Mouse (Mus musculus) intestine, embryonic 14.5 days (tissue): Measurements from ENCODE around the gene Gm21954. TPM values are rescaled to one million over a fixed set of nuclear protein-coding genes. Genes with fewer than 3 reads are reported as not detected.

Source experiments
- ATAC-seq: fragments of 200-750 bp; cut with Nextera tagmentation; replicated peaks from 2 replicates; pipeline ENCODE4 v1.8.0; 2017; ENCODE audit warnings: low read depth, moderate number of reproducible peaks, moderate TSS enrichment, moderate library complexity; ENCODE audit not compliant: low FRiP score, low TSS enrichment
- DNase-seq: peaks from one replicate; pipeline ENCODE4 v3.0.0-alpha.2; 2018; ENCODE audit warnings: low spot score
- H3K27ac ChIP-seq: fragments of 300-500 bp; sonication (generic); 2 replicates; pipeline ENCODE4 v1.5.1; 2014; ENCODE audit warnings: low read depth, mild to moderate bottlenecking, control low read depth
- H3K27me3 ChIP-seq: fragments of 300-500 bp; sonication (generic); replicated peaks from 2 replicates; pipeline ENCODE4 v1.6.1; 2014; ENCODE audit warnings: low read length, control low read depth; ENCODE audit not compliant: control insufficient read depth, insufficient read depth
- H3K36me3 ChIP-seq: fragments of 300-500 bp; sonication (generic); 2 replicates; pipeline ENCODE4 v1.6.1; 2014; ENCODE audit warnings: low read length, control low read depth; ENCODE audit not compliant: control insufficient read depth, insufficient read depth
- H3K4me1 ChIP-seq: fragments of 300-500 bp; sonication (generic); replicated peaks from 2 replicates; pipeline ENCODE4 v1.6.1; 2014; ENCODE audit warnings: low read length, control low read depth, mixed read lengths; ENCODE audit not compliant: control insufficient read depth, insufficient read depth
- H3K4me2 ChIP-seq: fragments of 300-500 bp; sonication (generic); 2 replicates; pipeline ENCODE4 v1.6.1; 2014; ENCODE audit warnings: low read length
- H3K4me3 ChIP-seq: fragments of 300-500 bp; sonication (generic); 2 replicates; pipeline ENCODE4 v1.5.1; 2014; ENCODE audit warnings: low read depth, low read length, control low read depth, mixed read lengths
- H3K9ac ChIP-seq: fragments of 300-500 bp; sonication (generic); 2 replicates; pipeline ENCODE4 v1.6.1; 2014; ENCODE audit warnings: mild to moderate bottlenecking, low read length
- H3K9me3 ChIP-seq: fragments of 300-500 bp; sonication (generic); 2 replicates; pipeline ENCODE4 v1.6.1; 2016; ENCODE audit warnings: low read length, control low read depth; ENCODE audit not compliant: control insufficient read depth
- WGBS: fragments of 180-500 bp; shearing (Covaris S2); extraction: QIAGEN DNeasy Blood & Tissue Kit; methylation state at CpG from one replicate; pipeline ENCODE4 v1.1.7; 2014; 5-methylcytosine and 5-hydroxymethylcytosine counted together
- polyA plus RNA-seq: library from polyadenylated mRNA; unstranded; fragments of >200 nt; fragmentation: Nextera tagmentation; extraction: Ambion mirVana; gene quantifications from 2 replicates; pipeline ENCODE4 v1.2.1, GENCODE M21; 2014

Gene Gm21954
- polyA plus RNA-seq, 1 experiment from 2014 or later, result not detected

DNA sequence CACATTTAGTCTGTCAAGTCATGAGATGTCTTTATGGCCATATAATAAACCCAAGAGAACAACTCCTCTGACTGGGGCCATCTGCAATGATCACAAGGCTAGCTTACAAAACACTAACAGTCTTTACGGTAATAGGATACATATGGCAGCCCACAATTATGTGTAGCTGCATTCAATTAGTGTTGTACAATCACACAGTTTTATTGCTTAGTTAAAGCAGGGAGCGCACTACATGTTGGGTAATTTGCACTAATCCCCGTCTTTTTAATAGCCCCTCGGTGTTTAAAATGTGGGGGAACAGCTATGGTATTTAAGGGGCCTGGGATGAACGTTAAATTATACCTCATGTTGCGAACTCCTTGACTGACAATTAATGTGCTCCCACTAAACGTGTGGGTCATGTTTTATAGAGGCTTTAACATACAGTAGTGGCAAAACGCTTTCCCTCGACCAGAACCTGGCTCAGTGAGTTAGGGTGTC lies 24.5 kb upstream of the Gm21954 start:
- H3K9me3 ChIP-seq, result no peaks in the 10 kb centered on the region
- H3K27ac ChIP-seq, result no peak overlapping the region
- H3K27me3 ChIP-seq, result no peaks in the 10 kb centered on the region
- no peak overlapping the region for H3K4me3 ChIP-seq
- ATAC-seq, result no peak
- H3K36me3 ChIP-seq, result no peaks in the 10 kb centered on the region
- H3K4me1 ChIP-seq, result no peaks in the 10 kb centered on the region
- H3K4me2 ChIP-seq, result no peak overlapping the region
- no peak overlapping the region for H3K9ac ChIP-seq
- WGBS, result 63% methylated on average over 9 of the region's 9 CpGs
- no peak for DNase-seq

GRCm38 (mm10) chr3:55495866-55496265 lies 23.9 kb upstream of the Gm21954 start:
- no peaks in the 10 kb centered on the region for H3K27me3 ChIP-seq
- no peak for DNase-seq
- no peaks in the 10 kb centered on the region for H3K9me3 ChIP-seq
- no peaks in the 10 kb centered on the region for H3K4me1 ChIP-seq
- no peak overlapping the region for H3K4me3 ChIP-seq
- H3K9ac ChIP-seq, result no peak overlapping the region
- 53% methylated on average over 4 of the region's 4 CpGs for WGBS
- no peak for ATAC-seq
- no peak overlapping the region for H3K27ac ChIP-seq
- H3K36me3 ChIP-seq, result no peaks in the 10 kb centered on the region
- no peak overlapping the region for H3K4me2 ChIP-seq

DNA sequence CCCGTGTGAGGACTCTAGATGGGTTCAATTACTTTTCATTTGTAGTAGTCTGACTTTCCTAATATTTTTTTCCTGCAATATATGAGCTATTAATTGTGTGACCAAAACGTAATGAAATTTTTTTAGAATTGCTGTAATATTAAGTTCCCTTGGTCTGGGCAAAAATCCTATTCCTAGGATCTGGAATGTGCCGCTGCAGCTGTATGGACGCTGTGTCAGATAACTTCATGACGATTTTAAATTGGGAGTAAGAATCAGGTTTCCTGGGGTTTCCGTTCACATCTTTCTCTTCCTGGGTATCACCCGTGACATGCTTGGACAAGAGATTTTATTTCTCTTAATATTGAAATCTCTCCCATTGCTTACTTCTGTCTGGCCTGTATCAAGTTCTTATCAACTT lies 23.2 kb upstream of the Gm21954 start:
- ATAC-seq (no peak), DNase-seq (no peak)
- no peaks in the 10 kb centered on the region for H3K36me3 ChIP-seq
- H3K9me3 ChIP-seq, result no peaks in the 10 kb centered on the region
- no peak overlapping the region for H3K4me2 ChIP-seq
- no peaks in the 10 kb centered on the region for H3K27me3 ChIP-seq
- no peak overlapping the region for H3K9ac ChIP-seq
- H3K27ac ChIP-seq, result no peak overlapping the region
- 89% methylated on average over 7 of the region's 7 CpGs for WGBS
- H3K4me1 ChIP-seq, result no peaks in the 10 kb centered on the region
- no peak overlapping the region for H3K4me3 ChIP-seq

- WGBS, result 50% methylated on average over 4 of the region's 4 CpGs
- Histone ChIP-seq H3K9ac (no peak overlapping the region), H3K4me1 (no peaks in the 10 kb centered on the region), H3K36me3 (no peaks in the 10 kb centered on the region), H3K27ac (no peak overlapping the region), H3K27me3 (no peaks in the 10 kb centered on the region), H3K4me3 (no peak overlapping the region), H3K4me2 (no peak overlapping the region), H3K9me3 (no peaks in the 10 kb centered on the region)
- DNase-seq (no peak), ATAC-seq (no peak)
Measured at GRCm38 (mm10) chr3:55494348-55494747, 22.3 kb upstream of the Gm21954 start.

GRCm38 (mm10) chr3:55492021-55492420 lies 20.0 kb upstream of the Gm21954 start:
- no peaks in the 10 kb centered on the region for H3K9me3 ChIP-seq
- H3K27me3 ChIP-seq, result no peaks in the 10 kb centered on the region
- H3K9ac ChIP-seq, result no peak overlapping the region
- no peaks in the 10 kb centered on the region for H3K4me1 ChIP-seq
- no peak for DNase-seq
- no peak overlapping the region for H3K4me2 ChIP-seq
- no peak for ATAC-seq
- H3K36me3 ChIP-seq, result no peaks in the 10 kb centered on the region
- H3K27ac ChIP-seq, result no peak overlapping the region
- 26% methylated on average over 6 of the region's 6 CpGs for WGBS
- H3K4me3 ChIP-seq, result no peak overlapping the region

DNA sequence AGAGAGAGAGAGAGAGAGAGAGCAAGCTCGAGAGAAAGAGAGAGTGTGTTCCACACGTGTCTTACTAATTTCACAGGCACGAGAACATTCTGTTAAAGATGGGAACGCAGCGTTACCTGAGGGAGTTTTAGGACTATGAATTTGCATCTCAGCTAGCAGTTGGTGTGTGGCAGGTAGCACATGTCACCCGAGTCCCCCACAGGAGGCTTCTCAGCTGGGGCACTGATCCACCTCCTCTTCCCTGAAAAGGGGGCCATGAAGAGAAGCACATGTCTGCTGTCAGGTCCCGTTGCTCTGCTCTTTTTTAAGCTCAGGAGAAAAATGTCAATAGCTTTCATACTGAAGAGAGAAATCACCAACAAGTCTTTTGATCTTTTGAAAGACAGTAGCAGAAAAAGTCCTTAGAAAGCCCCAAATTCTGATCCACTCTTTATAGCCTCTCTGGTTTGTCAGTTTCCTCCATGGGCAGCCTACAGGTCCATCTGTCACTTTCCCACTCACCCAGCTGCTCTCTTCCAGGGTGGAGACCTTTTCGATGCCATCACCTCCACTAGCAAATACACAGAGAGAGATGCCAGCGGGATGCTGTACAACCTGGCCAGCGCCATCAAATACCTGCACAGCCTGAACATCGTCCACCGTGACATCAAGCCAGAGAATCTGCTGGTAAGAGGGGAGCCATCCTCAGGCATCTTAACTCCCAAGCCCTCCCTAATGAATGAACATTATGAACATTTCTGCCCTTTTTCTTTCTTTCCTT lies 17.4 kb upstream of the Gm21954 start:
- H3K36me3 ChIP-seq, result no peaks in the 10 kb centered on the region
- no peak overlapping the region for H3K4me3 ChIP-seq
- ATAC-seq, result no peak
- DNase-seq, result no peak
- no peaks in the 10 kb centered on the region for H3K27me3 ChIP-seq
- H3K9me3 ChIP-seq, result no peaks in the 10 kb centered on the region
- H3K4me1 ChIP-seq, result no peaks in the 10 kb centered on the region
- no peak overlapping the region for H3K27ac ChIP-seq
- WGBS, result 73% methylated on average over 12 of the region's 12 CpGs
- no peak overlapping the region for H3K9ac ChIP-seq
- H3K4me2 ChIP-seq, result no peak overlapping the region

DNA sequence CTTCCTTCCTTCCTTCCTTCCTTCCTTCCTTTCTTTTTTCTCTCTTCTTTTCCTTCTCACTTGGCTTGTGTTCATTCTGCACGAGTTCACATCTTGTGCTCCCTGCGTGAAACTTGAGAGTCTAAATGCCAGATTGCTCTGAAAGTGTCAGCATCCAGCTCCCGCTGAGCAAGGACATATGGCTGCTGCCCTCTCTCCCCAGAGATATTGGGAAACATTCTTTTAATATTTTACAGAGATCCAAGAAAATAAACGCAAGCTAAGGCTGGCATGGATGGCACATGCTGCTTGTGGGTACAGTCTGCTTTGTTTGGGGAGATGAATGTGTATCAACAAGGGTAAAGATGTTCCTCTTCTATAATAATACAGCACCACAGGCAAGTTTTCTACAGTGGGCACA lies 11.3 kb upstream of the Gm21954 start:
- no peaks in the 10 kb centered on the region for H3K4me1 ChIP-seq
- 52% methylated on average over 4 of the region's 4 CpGs for WGBS
- H3K9ac ChIP-seq, result no peak overlapping the region
- no peak overlapping the region for H3K4me2 ChIP-seq
- no peaks in the 10 kb centered on the region for H3K9me3 ChIP-seq
- no peak overlapping the region for H3K4me3 ChIP-seq
- no peak for ATAC-seq
- no peaks in the 10 kb centered on the region for H3K27me3 ChIP-seq
- no peaks in the 10 kb centered on the region for H3K36me3 ChIP-seq
- no peak overlapping the region for H3K27ac ChIP-seq
- no peak for DNase-seq

DNA sequence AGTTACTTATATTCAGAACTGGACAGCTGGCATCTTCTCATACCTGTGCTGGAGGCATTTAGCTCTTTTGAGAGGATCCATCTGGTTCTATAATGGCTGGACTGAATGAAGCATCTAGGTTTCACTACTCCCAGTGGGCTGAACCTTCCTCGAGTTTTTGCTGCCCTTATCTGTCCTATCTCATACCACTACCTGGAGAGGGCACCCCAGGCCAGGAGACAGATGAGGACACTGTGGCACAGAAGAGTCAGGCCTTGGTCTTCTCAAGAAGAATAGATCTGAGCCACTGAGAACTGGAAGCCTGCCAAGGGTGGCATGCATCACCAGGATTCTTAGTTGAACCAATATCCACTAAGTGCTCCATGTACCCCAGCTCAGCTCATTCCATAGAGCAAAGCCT lies 9.1 kb upstream of the Gm21954 start:
- no peak overlapping the region for H3K27ac ChIP-seq
- WGBS, result 65% methylated on average over 1 of the region's 1 CpGs
- no peak overlapping the region for H3K9ac ChIP-seq
- H3K4me2 ChIP-seq, result no peak overlapping the region
- H3K27me3 ChIP-seq, result no peaks in the 10 kb centered on the region
- DNase-seq, result no peak
- ATAC-seq, result no peak
- H3K36me3 ChIP-seq, result no peaks in the 10 kb centered on the region
- H3K4me1 ChIP-seq, result no peaks in the 10 kb centered on the region
- no peak overlapping the region for H3K4me3 ChIP-seq
- H3K9me3 ChIP-seq, result no peaks in the 10 kb centered on the region

- H3K4me2 ChIP-seq, result no peak overlapping the region
- H3K9me3 ChIP-seq, result no peaks in the 10 kb centered on the region
- H3K9ac ChIP-seq, result no peak overlapping the region
- no peak overlapping the region for H3K4me3 ChIP-seq
- H3K36me3 ChIP-seq, result no peaks in the 10 kb centered on the region
- ATAC-seq (no peak), DNase-seq (no peak)
- no peak overlapping the region for H3K27ac ChIP-seq
- WGBS, result 56% methylated on average over 4 of the region's 4 CpGs
- no peaks in the 10 kb centered on the region for H3K27me3 ChIP-seq
- no peaks in the 10 kb centered on the region for H3K4me1 ChIP-seq
Measured at GRCm38 (mm10) chr3:55479306-55479705, 7.3 kb upstream of the Gm21954 start.
